Mouse (Mus musculus): ENCODE data around the gene Nlrx1.

The Nlrx1 gene

GRCm38 (mm10) chr9:44267319-44268026, 926 bp downstream of the Nlrx1 start:
- peak; percentile 30 for DNase-seq

GRCm38 (mm10) chr9:44266478-44267226, 1.7 kb downstream of the Nlrx1 start:
- DNase-seq, result no peak

GRCm38 (mm10) chr9:44261388-44261787, 7.0 kb downstream of the Nlrx1 start:
- no peak for DNase-seq

GRCm38 (mm10) chr9:44259014-44259413, 9.4 kb downstream of the Nlrx1 start:
- DNase-seq, result no peak

GRCm38 (mm10) chr9:44256213-44256612, 12.2 kb downstream of the Nlrx1 start:
- no peak for DNase-seq

- no peak for DNase-seq
These were observed 13.3 kb downstream of the Nlrx1 start for GRCm38 (mm10) chr9:44255136-44255521.

GRCm38 (mm10) chr9:44254508-44255135, 13.8 kb downstream of the Nlrx1 start:
- DNase-seq, result peak; percentile 37

- DNase-seq, result no peak
These were observed 15.0 kb downstream of the Nlrx1 start for GRCm38 (mm10) chr9:44253441-44253840.

- DNase-seq, result no peak
These were observed 17.1 kb downstream of the Nlrx1 start, which contains the start of gene Pdzd3 for GRCm38 (mm10) chr9:44251314-44251713. TSS of gene Pdzd3 (minus strand) at chr9:44251471.

- no peak for DNase-seq
These were observed 18.0 kb downstream of the Nlrx1 start for GRCm38 (mm10) chr9:44250445-44250844.

GRCm38 (mm10) chr9:44249181-44250146, 18.9 kb downstream of the Nlrx1 start:
- peak; percentile 70 for DNase-seq

- no peak for DNase-seq
These were observed 20.5 kb downstream of the Nlrx1 start for GRCm38 (mm10) chr9:44247907-44248306.

- DNase-seq, result no peak
These were observed 24.8 kb downstream of the Nlrx1 start for GRCm38 (mm10) chr9:44243621-44244020.

- no peak for DNase-seq
These were observed 27.0 kb downstream of the Nlrx1 start for GRCm38 (mm10) chr9:44241418-44241817.

GRCm38 (mm10) chr9:44240911-44241310, 27.5 kb downstream of the Nlrx1 start:
- DNase-seq, result peak; percentile 24

- no peak for DNase-seq
These were observed 28.0 kb downstream of the Nlrx1 start, which contains the start of gene Ccdc153 for GRCm38 (mm10) chr9:44240399-44240798. TSS of gene Ccdc153 (plus strand) at chr9:44240676.

GRCm38 (mm10) chr9:44239447-44239846, 29.0 kb downstream of the Nlrx1 start:
- peak; percentile 79 for DNase-seq

GRCm38 (mm10) chr9:44238501-44239190, 29.8 kb downstream of the Nlrx1 start:
- no peak for DNase-seq

GRCm38 (mm10) chr9:44237128-44237527, 31.3 kb downstream of the Nlrx1 start:
- no peak for DNase-seq

- DNase-seq, result no peak
These were observed 31.8 kb downstream of the Nlrx1 start for GRCm38 (mm10) chr9:44236601-44237000.

- DNase-seq, result no peak
These were observed 33.6 kb downstream of the Nlrx1 start for GRCm38 (mm10) chr9:44234479-44235427.
